Mouse (Mus musculus) ES-E14 (cell line): ENCODE results near the gene Gga3.

Experiments used
- CHD2 ChIP-seq: IDR thresholded peaks from 2 replicates; pipeline ENCODE4 v1.6.1; 2014; ENCODE audit warnings: mild to moderate bottlenecking, low read depth, low read length, inconsistent platforms
- HCFC1 ChIP-seq: IDR thresholded peaks from 2 replicates; pipeline ENCODE4 v1.6.1; 2012; ENCODE audit warnings: low read length, inconsistent platforms, borderline replicate concordance; ENCODE audit not compliant: insufficient read depth
- ZC3H11A ChIP-seq: IDR thresholded peaks from 2 replicates; pipeline ENCODE4 v1.6.1; 2012; ENCODE audit warnings: low read depth, mild to moderate bottlenecking, inconsistent platforms, low read length, borderline replicate concordance

- TF ChIP-seq ZC3H11A (no peak), HCFC1 (no peak), CHD2 (no peak)
These were observed 23.2 kb upstream of the Gga3 start for GRCm38 (mm10) chr11:115626824-115627616.
